Mouse (Mus musculus): ENCODE measurements at regions not wholly inside any gene's neighbourhood (a gene's known extent, or its start where the extent isn't known, plus 50 kb on each side); places are given as distances from the start of the nearest gene placed in this dataset.

GRCm38 (mm10) chr5:106392213-106392612, 65.8 kb downstream of the Barhl2 start:
- no peak for DNase-seq

- DNase-seq: no peak
Observed at GRCm38 (mm10) chr5:106386621-106387020, 71.3 kb downstream of the Barhl2 start.

- DNase-seq: no peak
Observed at GRCm38 (mm10) chr5:106385838-106386237, 72.1 kb downstream of the Barhl2 start.

- DNase-seq: no peak
Observed at GRCm38 (mm10) chr5:106385219-106385618, 72.7 kb downstream of the Barhl2 start.

- DNase-seq: no peak
Observed at GRCm38 (mm10) chr5:106384138-106384770, 73.7 kb downstream of the Barhl2 start.

- DNase-seq: peak; percentile 28
Observed at GRCm38 (mm10) chr5:106381919-106382318, 76.0 kb downstream of the Barhl2 start.

- DNase-seq: no peak
Observed at GRCm38 (mm10) chr5:106380631-106381285, 77.2 kb downstream of the Barhl2 start.

GRCm38 (mm10) chr5:106376781-106377525, 81.0 kb downstream of the Barhl2 start:
- no peak for DNase-seq

- no peak for DNase-seq
Observed at GRCm38 (mm10) chr5:106367831-106368230, 90.1 kb downstream of the Barhl2 start.

- DNase-seq: no peak
Observed at GRCm38 (mm10) chr5:106367312-106367711, 90.7 kb downstream of the Barhl2 start.

- DNase-seq: no peak
Observed at GRCm38 (mm10) chr5:106366006-106366405, 92.0 kb downstream of the Barhl2 start.

- DNase-seq: peak; percentile 8
Observed at GRCm38 (mm10) chr5:106365094-106365493, 92.9 kb downstream of the Barhl2 start.

GRCm38 (mm10) chr5:106351348-106351747, 106.6 kb downstream of the Barhl2 start:
- no peak for DNase-seq

- DNase-seq: no peak
Observed at GRCm38 (mm10) chr5:106349851-106350515, 108.0 kb downstream of the Barhl2 start.

- DNase-seq: no peak
Observed at GRCm38 (mm10) chr5:106344308-106344707, 113.7 kb downstream of the Barhl2 start.

- DNase-seq: no peak
Observed at GRCm38 (mm10) chr5:106343601-106344000, 114.4 kb downstream of the Barhl2 start.

GRCm38 (mm10) chr5:106341361-106341760, 116.6 kb downstream of the Barhl2 start:
- no peak for DNase-seq

- no peak for DNase-seq
Observed at GRCm38 (mm10) chr5:106335639-106336038, 122.3 kb downstream of the Barhl2 start.

- DNase-seq: no peak
Observed at GRCm38 (mm10) chr5:106327592-106328150, 130.3 kb downstream of the Barhl2 start.

GRCm38 (mm10) chr5:106322574-106323215, 135.3 kb downstream of the Barhl2 start:
- DNase-seq: no peak

- DNase-seq: peak; percentile 20
Observed at GRCm38 (mm10) chr5:106321426-106321825, 136.5 kb downstream of the Barhl2 start.

- no peak for DNase-seq
Observed at GRCm38 (mm10) chr5:106321023-106321422, 136.9 kb downstream of the Barhl2 start.
